Mouse (Mus musculus): ENCODE measurements at regions not wholly inside any gene's neighbourhood (a gene's known extent, or its start where the extent isn't known, plus 50 kb on each side); places are given as distances from the start of the nearest gene placed in this dataset.

DNA sequence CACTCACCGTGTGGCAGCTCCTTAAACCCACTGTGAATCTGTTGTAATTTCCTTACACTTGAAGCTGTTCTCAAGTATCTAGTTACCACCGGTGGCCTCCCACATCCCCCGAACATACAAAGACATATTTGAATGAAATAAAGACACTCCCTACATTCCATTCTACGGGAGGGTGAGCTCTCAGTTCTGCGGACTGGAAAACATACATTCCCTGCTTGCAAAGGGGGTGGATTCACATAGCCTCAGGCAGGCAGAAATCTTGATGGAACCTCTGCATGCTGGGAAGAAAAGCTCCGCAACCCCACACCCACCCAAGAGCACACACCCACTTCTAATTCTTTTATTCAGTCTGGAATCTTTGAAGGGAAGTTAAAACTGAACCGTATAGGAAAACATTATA is 136.0 kb downstream of the Lca5 start:
- Histone ChIP-seq H3K27me3 (no peaks in the 10 kb centered on the region), H3K36me3 (replicated peaks) (no peaks in the 10 kb centered on the region), H3K27ac (replicated peaks) (no peak overlapping the region), H3K4me1 (replicated peaks) (no peaks in the 10 kb centered on the region), H3K4me3 (replicated peaks) (no peak overlapping the region), H3K9me3 (replicated peaks) (no peaks in the 10 kb centered on the region), H3K9ac (no peak overlapping the region), H3K4me2 (no peak overlapping the region)
- 66% methylated on average over 7 of the region's 7 CpGs for WGBS (ENCODE audit: insufficient replicate concordance)
- no peak for ATAC-seq (ENCODE audit: insufficient read depth)

DNA sequence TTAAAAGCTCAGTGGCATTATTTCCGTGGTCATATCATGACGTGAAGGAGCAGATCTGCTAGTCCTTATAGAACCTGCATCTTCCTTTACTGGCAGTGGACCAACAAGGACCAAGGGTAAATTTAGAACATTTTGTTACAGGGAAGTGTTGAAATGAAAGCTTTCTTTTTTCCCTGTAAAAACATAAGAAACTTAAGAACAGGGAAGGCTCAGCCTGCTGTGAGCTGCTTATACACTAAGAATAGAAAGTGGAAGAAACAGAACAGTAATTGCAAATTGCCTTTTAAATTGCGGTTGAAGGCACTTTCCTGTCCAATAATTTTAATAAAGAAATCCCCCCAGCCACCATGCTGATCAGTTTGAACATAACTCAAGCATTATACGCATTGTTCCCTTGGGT is 140.4 kb downstream of the Lca5 start:
- H3K4me3 ChIP-seq (replicated peaks) = no peak overlapping the region
- H3K27me3 ChIP-seq = no peaks in the 10 kb centered on the region
- no peaks in the 10 kb centered on the region for H3K36me3 ChIP-seq (replicated peaks)
- no peak for ATAC-seq (ENCODE audit: insufficient read depth)
- 56% methylated on average over 4 of the region's 4 CpGs for WGBS (ENCODE audit: insufficient replicate concordance)
- H3K9me3 ChIP-seq (replicated peaks) = no peaks in the 10 kb centered on the region
- H3K27ac ChIP-seq (replicated peaks) = no peak overlapping the region
- H3K4me1 ChIP-seq (replicated peaks) = no peaks in the 10 kb centered on the region
- no peak overlapping the region for H3K4me2 ChIP-seq
- H3K9ac ChIP-seq = no peak overlapping the region

- no peak overlapping the region for H3K27ac ChIP-seq (replicated peaks)
- H3K36me3 ChIP-seq (replicated peaks) = no peaks in the 10 kb centered on the region
- no peak for ATAC-seq (ENCODE audit: insufficient read depth)
- no peaks in the 10 kb centered on the region for H3K9me3 ChIP-seq (replicated peaks)
- H3K4me2 ChIP-seq = no peak overlapping the region
- no peaks in the 10 kb centered on the region for H3K4me1 ChIP-seq (replicated peaks)
- H3K27me3 ChIP-seq = no peaks in the 10 kb centered on the region
- H3K9ac ChIP-seq = no peak overlapping the region
- 54% methylated on average over 2 of the region's 2 CpGs for WGBS (ENCODE audit: insufficient replicate concordance)
- H3K4me3 ChIP-seq (replicated peaks) = no peak overlapping the region
Observed at GRCm38 (mm10) chr9:83300044-83300443, 140.9 kb downstream of the Lca5 start.

- Histone ChIP-seq H3K9me3 (replicated peaks) (no peaks in the 10 kb centered on the region), H3K27ac (replicated peaks) (no peak overlapping the region), H3K27me3 (no peaks in the 10 kb centered on the region), H3K4me1 (replicated peaks) (no peaks in the 10 kb centered on the region), H3K36me3 (replicated peaks) (no peaks in the 10 kb centered on the region), H3K9ac (no peak overlapping the region), H3K4me3 (replicated peaks) (no peak overlapping the region), H3K4me2 (no peak overlapping the region)
- 38% methylated on average over 2 of the region's 2 CpGs for WGBS (ENCODE audit: insufficient replicate concordance)
- no peak for ATAC-seq (ENCODE audit: insufficient read depth)
Observed at GRCm38 (mm10) chr9:83299623-83300022, 141.3 kb downstream of the Lca5 start.

- Histone ChIP-seq H3K9ac (no peak overlapping the region), H3K36me3 (replicated peaks) (no peaks in the 10 kb centered on the region), H3K4me3 (replicated peaks) (no peak overlapping the region), H3K4me2 (no peak overlapping the region), H3K27ac (replicated peaks) (no peak overlapping the region), H3K9me3 (replicated peaks) (no peaks in the 10 kb centered on the region), H3K4me1 (replicated peaks) (no peaks in the 10 kb centered on the region), H3K27me3 (no peaks in the 10 kb centered on the region)
- ATAC-seq (ENCODE audit: insufficient read depth) = no peak
- 70% methylated on average over 9 of the region's 9 CpGs for WGBS (ENCODE audit: insufficient replicate concordance)
Observed at GRCm38 (mm10) chr9:83295453-83295852, 145.5 kb downstream of the Lca5 start.

DNA sequence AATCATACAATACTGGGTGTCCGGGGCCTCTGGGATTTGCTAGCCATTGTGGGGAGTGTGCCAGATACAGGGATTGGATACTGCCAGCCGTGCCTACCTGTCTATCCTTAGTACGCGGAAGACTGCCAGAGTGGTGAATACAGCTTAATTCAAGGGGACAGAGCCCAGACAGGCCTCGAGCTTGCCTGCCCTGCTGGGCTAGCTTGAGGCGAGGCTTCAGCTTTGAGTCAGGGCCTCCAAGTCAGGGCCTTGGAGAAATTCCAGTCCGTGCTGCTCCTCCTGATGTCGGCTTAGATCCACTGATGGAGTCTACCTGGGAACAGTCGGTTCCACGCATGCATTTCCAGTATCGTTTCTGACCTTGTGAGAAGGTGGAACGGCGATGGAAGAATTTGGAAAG is 146.5 kb downstream of the Lca5 start:
- Histone ChIP-seq H3K4me1 (replicated peaks) (no peaks in the 10 kb centered on the region), H3K4me2 (no peak overlapping the region), H3K9ac (no peak overlapping the region), H3K27ac (replicated peaks) (no peak overlapping the region), H3K36me3 (replicated peaks) (no peaks in the 10 kb centered on the region), H3K27me3 (no peaks in the 10 kb centered on the region), H3K4me3 (replicated peaks) (no peak overlapping the region), H3K9me3 (replicated peaks) (no peaks in the 10 kb centered on the region)
- ATAC-seq (ENCODE audit: insufficient read depth) = no peak
- 72% methylated on average over 13 of the region's 13 CpGs for WGBS (ENCODE audit: insufficient replicate concordance)

DNA sequence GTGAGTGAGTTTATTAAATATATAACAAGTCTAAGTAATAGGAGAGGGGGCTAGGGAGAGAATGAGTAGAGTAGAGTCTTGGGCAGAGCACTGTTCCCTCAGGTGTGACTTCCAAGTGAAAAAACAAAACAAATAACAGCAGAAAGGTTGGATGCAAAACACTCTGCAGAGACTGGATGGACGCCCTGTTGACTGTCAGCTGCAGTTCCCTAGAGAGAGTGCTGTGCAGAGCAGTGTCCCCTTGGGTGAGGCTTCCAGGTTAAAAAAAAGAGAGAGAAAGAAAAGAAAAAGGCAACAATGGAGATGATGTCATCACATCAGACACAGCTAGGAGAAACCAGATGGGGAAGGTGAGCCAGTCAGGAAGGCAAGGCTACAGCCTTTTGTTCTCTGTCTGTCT is 137.6 kb upstream of the Hmgn3 start:
- Histone ChIP-seq H3K27me3 (no peaks in the 10 kb centered on the region), H3K9ac (no peak overlapping the region), H3K27ac (replicated peaks) (no peak overlapping the region), H3K4me2 (no peak overlapping the region), H3K4me3 (replicated peaks) (no peak overlapping the region), H3K36me3 (replicated peaks) (no peaks in the 10 kb centered on the region), H3K9me3 (replicated peaks) (no peaks in the 10 kb centered on the region), H3K4me1 (replicated peaks) (no peaks in the 10 kb centered on the region)
- WGBS (ENCODE audit: insufficient replicate concordance) = 45% methylated on average over 1 of the region's 1 CpGs
- ATAC-seq (ENCODE audit: insufficient read depth) = no peak

GRCm38 (mm10) chr9:83283662-83284061 is 137.2 kb upstream of the Hmgn3 start:
- Histone ChIP-seq H3K36me3 (replicated peaks) (no peaks in the 10 kb centered on the region), H3K27ac (replicated peaks) (no peak overlapping the region), H3K4me3 (replicated peaks) (no peak overlapping the region), H3K4me2 (no peak overlapping the region), H3K4me1 (replicated peaks) (no peaks in the 10 kb centered on the region), H3K9me3 (replicated peaks) (no peaks in the 10 kb centered on the region), H3K27me3 (no peaks in the 10 kb centered on the region), H3K9ac (no peak overlapping the region)
- 58% methylated on average over 4 of the region's 4 CpGs for WGBS (ENCODE audit: insufficient replicate concordance)
- no peak for ATAC-seq (ENCODE audit: insufficient read depth)

- no peak overlapping the region for H3K4me2 ChIP-seq
- no peak for ATAC-seq (ENCODE audit: insufficient read depth)
- no peaks in the 10 kb centered on the region for H3K9me3 ChIP-seq (replicated peaks)
- no peaks in the 10 kb centered on the region for H3K36me3 ChIP-seq (replicated peaks)
- H3K27me3 ChIP-seq = no peaks in the 10 kb centered on the region
- WGBS (ENCODE audit: insufficient replicate concordance) = 67% methylated on average over 8 of the region's 8 CpGs
- H3K27ac ChIP-seq (replicated peaks) = no peak overlapping the region
- H3K4me3 ChIP-seq (replicated peaks) = no peak overlapping the region
- no peak overlapping the region for H3K9ac ChIP-seq
- no peaks in the 10 kb centered on the region for H3K4me1 ChIP-seq (replicated peaks)
Observed at GRCm38 (mm10) chr9:83283249-83283648, 136.8 kb upstream of the Hmgn3 start.

GRCm38 (mm10) chr9:83277791-83278190 is 131.3 kb upstream of the Hmgn3 start:
- no peaks in the 10 kb centered on the region for H3K9me3 ChIP-seq (replicated peaks)
- H3K27ac ChIP-seq (replicated peaks) = no peak overlapping the region
- no peak overlapping the region for H3K9ac ChIP-seq
- H3K27me3 ChIP-seq = no peaks in the 10 kb centered on the region
- ATAC-seq (ENCODE audit: insufficient read depth) = no peak
- 27% methylated on average over 5 of the region's 5 CpGs for WGBS (ENCODE audit: insufficient replicate concordance)
- H3K4me3 ChIP-seq (replicated peaks) = no peak overlapping the region
- no peak overlapping the region for H3K4me2 ChIP-seq
- no peaks in the 10 kb centered on the region for H3K4me1 ChIP-seq (replicated peaks)
- no peaks in the 10 kb centered on the region for H3K36me3 ChIP-seq (replicated peaks)

DNA sequence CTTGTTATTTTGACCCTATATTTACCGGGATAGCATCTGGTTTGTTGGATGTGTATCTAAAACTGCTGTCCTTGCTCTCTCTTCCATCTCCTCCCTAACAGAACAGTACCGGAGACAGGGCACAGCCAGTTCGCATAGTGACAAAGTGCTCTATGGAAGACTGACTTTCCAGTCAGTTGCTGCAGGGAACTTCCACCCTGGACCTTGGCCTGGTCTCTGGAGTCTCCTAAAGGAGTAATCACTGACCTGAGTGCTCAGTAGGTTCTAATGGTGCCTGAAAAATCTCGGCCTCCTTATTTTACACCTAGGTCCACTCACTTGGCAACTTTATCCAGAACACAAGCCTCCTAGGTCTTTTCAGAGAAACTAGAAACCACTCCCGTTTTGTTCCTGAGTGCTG is 130.9 kb upstream of the Hmgn3 start:
- Histone ChIP-seq H3K4me1 (replicated peaks) (no peaks in the 10 kb centered on the region), H3K27ac (replicated peaks) (no peak overlapping the region), H3K9me3 (replicated peaks) (no peaks in the 10 kb centered on the region), H3K4me2 (no peak overlapping the region), H3K36me3 (replicated peaks) (no peaks in the 10 kb centered on the region), H3K4me3 (replicated peaks) (no peak overlapping the region), H3K9ac (no peak overlapping the region), H3K27me3 (no peaks in the 10 kb centered on the region)
- 68% methylated on average over 5 of the region's 5 CpGs for WGBS (ENCODE audit: insufficient replicate concordance)
- ATAC-seq (ENCODE audit: insufficient read depth) = no peak

- no peak for ATAC-seq (ENCODE audit: insufficient read depth)
- no peaks in the 10 kb centered on the region for H3K9me3 ChIP-seq (replicated peaks)
- no peak overlapping the region for H3K4me2 ChIP-seq
- H3K9ac ChIP-seq = no peak overlapping the region
- H3K4me1 ChIP-seq (replicated peaks) = no peaks in the 10 kb centered on the region
- no peak overlapping the region for H3K4me3 ChIP-seq (replicated peaks)
- 67% methylated on average over 5 of the region's 5 CpGs for WGBS (ENCODE audit: insufficient replicate concordance)
- no peaks in the 10 kb centered on the region for H3K36me3 ChIP-seq (replicated peaks)
- H3K27me3 ChIP-seq = no peaks in the 10 kb centered on the region
- no peak overlapping the region for H3K27ac ChIP-seq (replicated peaks)
Observed at GRCm38 (mm10) chr9:83276291-83276690, 129.8 kb upstream of the Hmgn3 start.
